Mouse (Mus musculus) kidney, adult 2 months (tissue): ENCODE measurements around the gene Paip2b.

Source experiments
- CTCF ChIP-seq: fragments of 200-500 bp; conservative IDR thresholded peaks from 2 replicates; pipeline ENCODE4 v1.5.1; 2011; ENCODE audit warnings: low read depth, mild to moderate bottlenecking, control low read depth, low read length, moderate library complexity, mixed read lengths; ENCODE audit not compliant: insufficient read depth, insufficient read length
- POLR2A ChIP-seq: fragments of 200-500 bp; IDR thresholded peaks from one replicate; pipeline ENCODE4 v1.6.1; 2011; ENCODE audit warnings: low read depth, low read length, control low read depth

DNA sequence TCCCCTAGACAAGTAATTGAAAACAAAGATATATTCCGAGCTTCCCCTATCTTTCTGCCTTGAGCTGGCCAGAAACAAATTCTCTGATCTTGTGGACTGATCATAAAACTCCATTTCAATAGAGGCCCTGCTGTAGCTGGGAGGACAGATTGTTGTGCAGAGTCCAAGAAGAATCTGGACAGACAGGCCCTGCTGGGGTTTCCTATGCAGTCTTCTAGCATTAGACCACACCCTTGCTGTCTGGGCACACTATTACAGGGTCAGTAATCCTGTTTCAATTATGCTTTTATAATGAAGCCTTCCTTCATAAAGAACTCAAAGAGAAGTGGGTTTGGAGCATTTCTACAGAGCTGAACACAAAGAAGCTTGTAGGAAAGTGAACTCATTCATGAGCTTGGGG is 12.5 kb downstream of the Paip2b start:
- TF ChIP-seq POLR2A (no peak), CTCF (no peak)
